Mouse (Mus musculus) midbrain, postnatal 0 days (tissue): ENCODE measurements at regions not wholly inside any gene's neighbourhood (a gene's known extent, or its start where the extent isn't known, plus 50 kb on each side); places are given as distances from the start of the nearest gene placed in this dataset.

Experiments
- ATAC-seq: fragments of 200-750 bp; cut with Nextera tagmentation; 2 replicates; pipeline ENCODE4 v1.8.0; 2017; ENCODE audit warnings: moderate number of reproducible peaks, mild to moderate bottlenecking, moderate TSS enrichment, moderate library complexity; ENCODE audit not compliant: low FRiP score
- DNase-seq: peaks from one replicate; pipeline ENCODE4 v3.0.0-alpha.2; 2015; ENCODE audit warnings: low spot score
- H3K27ac ChIP-seq: fragments of 300-500 bp; sonication (generic); 2 replicates; pipeline ENCODE4 v1.5.1; 2014; ENCODE audit warnings: low read depth, mild to moderate bottlenecking, low read length, mixed read lengths
- H3K27me3 ChIP-seq: fragments of 300-500 bp; sonication (generic); 2 replicates; pipeline ENCODE4 v1.6.1; 2014; ENCODE audit warnings: low read length, control low read depth, mixed read lengths; ENCODE audit not compliant: insufficient read depth
- H3K36me3 ChIP-seq: fragments of 300-500 bp; sonication (generic); 2 replicates; pipeline ENCODE4 v1.6.1; 2014; ENCODE audit warnings: low read length, control low read depth, mixed read lengths; ENCODE audit not compliant: insufficient read depth
- H3K4me1 ChIP-seq: fragments of 300-500 bp; sonication (generic); 2 replicates; pipeline ENCODE4 v1.6.1; 2014; ENCODE audit warnings: mild to moderate bottlenecking, control low read depth, antibody characterized with exemption, low read length, mixed read lengths; ENCODE audit not compliant: insufficient read depth
- H3K4me2 ChIP-seq: fragments of 300-500 bp; sonication (generic); 2 replicates; pipeline ENCODE4 v1.6.1; 2014; ENCODE audit warnings: low read depth, mild to moderate bottlenecking, low read length, mixed read lengths; ENCODE audit not compliant: poor library complexity, severe bottlenecking
- H3K4me3 ChIP-seq: fragments of 300-500 bp; sonication (generic); 2 replicates; pipeline ENCODE4 v1.5.1; 2014; ENCODE audit warnings: low read depth, mild to moderate bottlenecking, low read length, moderate library complexity
- H3K9ac ChIP-seq: fragments of 300-500 bp; sonication (generic); replicated peaks from 2 replicates; pipeline ENCODE4 v1.6.1; 2014; ENCODE audit warnings: mild to moderate bottlenecking, low read length, moderate library complexity, mixed read lengths; ENCODE audit not compliant: poor library complexity, severe bottlenecking
- H3K9me3 ChIP-seq: fragments of 300-500 bp; sonication (generic); 2 replicates; pipeline ENCODE4 v1.6.1; 2016; ENCODE audit warnings: low read length, control low read depth
- CTCF ChIP-seq: IDR thresholded peaks from 2 replicates; pipeline ENCODE4 v1.5.1; 2016; ENCODE audit warnings: antibody characterized with exemption, mild to moderate bottlenecking
- WGBS: fragments of 180-500 bp; shearing (Covaris S2); extraction: QIAGEN DNeasy Blood & Tissue Kit; methylation state at CpG from one replicate; pipeline ENCODE4 v1.1.7; 2014; 5-methylcytosine and 5-hydroxymethylcytosine counted together

GRCm38 (mm10) chr3:16688973-16689372 lies 682.7 kb upstream of the Gm5150 start:
- WGBS, result 55% methylated on average over 1 of the region's 1 CpGs
- TF ChIP-seq CTCF, result no peak
- Histone ChIP-seq H3K36me3 (no peaks in the 10 kb centered on the region), H3K9me3 (no peaks in the 10 kb centered on the region), H3K4me2 (no peak overlapping the region), H3K9ac (no peak overlapping the region), H3K27ac (no peak overlapping the region), H3K27me3 (no peaks in the 10 kb centered on the region), H3K4me1 (no peaks in the 10 kb centered on the region), H3K4me3 (no peak overlapping the region)
- ATAC-seq, result no peak
- DNase-seq, result no peak

GRCm38 (mm10) chr3:16657566-16657965 lies 651.3 kb upstream of the Gm5150 start:
- no peak for DNase-seq
- TF ChIP-seq CTCF, result no peak
- no peak overlapping the region for H3K4me2 ChIP-seq
- no peak overlapping the region for H3K4me3 ChIP-seq
- no peak overlapping the region for H3K9ac ChIP-seq
- H3K4me1 ChIP-seq, result no peaks in the 10 kb centered on the region
- ATAC-seq, result no peak
- no peak overlapping the region for H3K27ac ChIP-seq
- no peaks in the 10 kb centered on the region for H3K27me3 ChIP-seq
- no peaks in the 10 kb centered on the region for H3K9me3 ChIP-seq
- 60% methylated on average over 1 of the region's 1 CpGs for WGBS
- no peaks in the 10 kb centered on the region for H3K36me3 ChIP-seq
